Mouse (Mus musculus) brain, embryonic 14.5 days (tissue): ENCODE data around the gene Cenpm.
"Not testable (repeated sequence)": the region's sequence is repeated elsewhere in the genome, so short reads cannot be mapped to it uniquely, and the experiment has no call there.

Source experiments
- CTCF ChIP-seq: fragments of 200-500 bp; IDR thresholded peaks from 2 replicates; pipeline ENCODE4 v1.5.1; 2012; ENCODE audit warnings: inconsistent platforms, mild to moderate bottlenecking, moderate library complexity, borderline replicate concordance; ENCODE audit not compliant: insufficient read depth, insufficient read length; ENCODE audit errors: extremely low read depth
- POLR2A ChIP-seq: fragments of 200-500 bp; IDR thresholded peaks from 2 replicates; pipeline ENCODE4 v1.6.1; 2012; ENCODE audit warnings: mild to moderate bottlenecking, inconsistent platforms, borderline replicate concordance; ENCODE audit not compliant: poor library complexity, insufficient read depth, insufficient read length, severe bottlenecking; ENCODE audit errors: extremely low read depth

DNA sequence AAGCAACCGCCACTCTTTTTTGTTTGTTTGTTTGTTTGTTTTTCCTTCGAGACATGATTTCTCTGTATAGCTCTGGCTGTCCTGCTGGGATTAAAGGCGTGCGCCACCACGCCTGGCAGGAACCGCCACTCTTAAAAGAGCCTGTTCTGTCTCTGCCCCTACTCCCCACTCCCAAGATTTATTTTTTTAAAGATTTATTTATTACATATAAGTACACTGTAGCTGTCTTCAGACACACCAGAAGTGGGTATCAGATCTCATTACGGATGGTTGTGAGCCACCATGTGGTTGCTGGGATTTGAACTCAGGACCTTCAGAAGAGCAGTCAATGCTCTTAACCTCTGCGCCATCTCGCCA, 235 bp upstream of the Cenpm start:
- TF ChIP-seq CTCF, POLR2A: not testable (repeated sequence)
